Mouse (Mus musculus): ENCODE data around the gene Kcnd2. TPM values are rescaled to one million over a fixed set of nuclear protein-coding genes. Genes with fewer than 3 reads are reported as not detected.

Gene Kcnd2
- polyA plus RNA-seq, 1 experiment from 2014 or later, result 1.6 TPM

DNA sequence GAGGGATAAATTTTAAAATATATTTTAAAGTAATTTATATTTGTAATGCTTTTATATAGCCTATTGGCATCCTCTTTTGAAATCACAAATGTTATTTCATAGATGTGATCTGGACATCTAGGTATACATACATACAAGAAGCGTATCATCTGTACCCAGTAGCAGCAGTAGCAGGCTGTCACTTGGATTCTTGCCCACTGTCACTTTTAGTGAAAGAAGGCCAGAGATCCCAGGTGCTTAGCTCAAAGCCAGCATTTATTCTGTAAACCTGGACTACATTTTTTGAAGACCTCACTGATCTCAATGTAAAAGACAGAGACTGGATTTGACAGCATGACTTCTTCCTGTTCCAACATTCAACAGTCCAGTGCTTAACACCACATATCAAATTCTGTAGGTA is 471.1 kb downstream of the Kcnd2 start:
- Histone ChIP-seq H3K4me3 (ENCODE audit: low read depth, low read length) (no peak overlapping the region), H3K9ac (ENCODE audit: low read length) (no peak overlapping the region), H3K36me3 (ENCODE audit: control insufficient read depth, insufficient read depth, low read length) (no peaks in the 10 kb centered on the region), H3K27me3 (replicated peaks; ENCODE audit: control insufficient read depth, insufficient read depth, low read length) (no peaks in the 10 kb centered on the region), H3K4me2 (ENCODE audit: low read length) (no peak overlapping the region), H3K9me3 (ENCODE audit: control insufficient read depth, low read length) (no peaks in the 10 kb centered on the region), H3K4me1 (replicated peaks; ENCODE audit: control insufficient read depth, insufficient read depth, low read length) (no peaks in the 10 kb centered on the region), H3K27ac (ENCODE audit: low read depth) (no peak overlapping the region)
- DNase-seq (ENCODE audit: low spot score) (no peak), ATAC-seq (replicated peaks; ENCODE audit: low FRiP score, low TSS enrichment, low read depth) (no peak)
- WGBS, result 100% methylated on average over 1 of the region's 1 CpGs

DNA sequence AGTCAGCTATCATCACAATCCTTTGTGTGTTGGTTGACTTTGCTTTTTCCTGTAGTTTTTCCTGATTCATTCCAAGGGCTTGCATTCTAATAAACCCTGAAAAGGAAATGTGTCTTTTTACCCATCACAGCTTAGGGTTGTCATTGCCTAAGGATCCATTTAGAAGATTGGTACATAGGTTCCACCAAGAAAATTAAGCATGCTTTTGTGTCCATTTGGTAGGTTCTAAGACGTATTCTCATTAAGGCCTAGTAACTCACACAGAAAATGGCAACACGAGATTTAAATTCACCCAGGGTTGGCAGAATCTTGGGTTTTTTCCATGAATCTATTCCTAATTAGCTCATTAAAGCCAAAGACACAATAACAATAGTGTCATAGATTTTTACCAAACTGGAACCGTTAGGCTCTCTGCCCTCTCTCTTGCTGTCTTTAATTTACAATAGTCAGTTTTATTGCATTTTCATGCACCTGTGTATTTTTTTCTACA is 477.6 kb downstream of the Kcnd2 start:
- no peak overlapping the region for H3K4me2 ChIP-seq (ENCODE audit: low read length)
- WGBS, result 90% methylated on average over 3 of the region's 3 CpGs
- H3K36me3 ChIP-seq (ENCODE audit: control insufficient read depth, insufficient read depth, low read length), result no peaks in the 10 kb centered on the region

DNA sequence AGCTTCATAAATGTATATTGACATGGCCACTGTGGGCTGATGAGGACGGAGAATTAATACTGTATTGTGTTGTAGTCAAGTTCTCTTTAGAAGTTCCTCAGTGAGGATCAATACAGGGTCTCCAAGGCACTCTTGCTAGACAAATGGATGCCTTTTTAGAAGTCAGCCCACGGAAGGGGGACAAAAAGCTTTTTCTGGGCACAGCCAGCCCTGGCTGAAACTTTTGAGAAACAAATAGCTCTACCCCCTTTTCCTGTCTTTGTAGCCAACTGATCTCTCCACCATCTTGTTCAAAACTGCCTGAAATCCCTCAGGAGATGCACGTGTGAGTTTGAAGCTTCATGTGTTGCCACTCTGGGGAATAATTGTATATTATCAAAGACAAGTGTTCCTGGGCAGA is 482.3 kb downstream of the Kcnd2 start:
- ATAC-seq (replicated peaks; ENCODE audit: low FRiP score, low TSS enrichment, low read depth) (no peak), DNase-seq (ENCODE audit: low spot score) (no peak)
- WGBS, result 76% methylated on average over 3 of the region's 3 CpGs
- no peak overlapping the region for H3K9ac ChIP-seq (ENCODE audit: low read length)
- H3K4me1 ChIP-seq (replicated peaks; ENCODE audit: control insufficient read depth, insufficient read depth, low read length), result no peaks in the 10 kb centered on the region
- H3K36me3 ChIP-seq (ENCODE audit: control insufficient read depth, insufficient read depth, low read length), result no peaks in the 10 kb centered on the region
- no peaks in the 10 kb centered on the region for H3K9me3 ChIP-seq (ENCODE audit: control insufficient read depth, low read length)
- no peak overlapping the region for H3K27ac ChIP-seq (ENCODE audit: low read depth)
- H3K4me2 ChIP-seq (ENCODE audit: low read length), result no peak overlapping the region
- H3K27me3 ChIP-seq (replicated peaks; ENCODE audit: control insufficient read depth, insufficient read depth, low read length), result no peaks in the 10 kb centered on the region
- no peak overlapping the region for H3K4me3 ChIP-seq (ENCODE audit: low read depth, low read length)

More for the DNA sequence above, 477.6 kb downstream of the Kcnd2 start:
- H3K9me3 ChIP-seq (ENCODE audit: control insufficient read depth, low read length), result no peaks in the 10 kb centered on the region
- H3K27me3 ChIP-seq (replicated peaks; ENCODE audit: control insufficient read depth, insufficient read depth, low read length), result no peaks in the 10 kb centered on the region
- H3K9ac ChIP-seq (ENCODE audit: low read length), result no peak overlapping the region
- H3K4me3 ChIP-seq (ENCODE audit: low read depth, low read length), result no peak overlapping the region
- DNase-seq (ENCODE audit: low spot score) (no peak), ATAC-seq (replicated peaks; ENCODE audit: low FRiP score, low TSS enrichment, low read depth) (no peak)
- H3K4me1 ChIP-seq (replicated peaks; ENCODE audit: control insufficient read depth, insufficient read depth, low read length), result no peaks in the 10 kb centered on the region
- no peak overlapping the region for H3K27ac ChIP-seq (ENCODE audit: low read depth)

DNA sequence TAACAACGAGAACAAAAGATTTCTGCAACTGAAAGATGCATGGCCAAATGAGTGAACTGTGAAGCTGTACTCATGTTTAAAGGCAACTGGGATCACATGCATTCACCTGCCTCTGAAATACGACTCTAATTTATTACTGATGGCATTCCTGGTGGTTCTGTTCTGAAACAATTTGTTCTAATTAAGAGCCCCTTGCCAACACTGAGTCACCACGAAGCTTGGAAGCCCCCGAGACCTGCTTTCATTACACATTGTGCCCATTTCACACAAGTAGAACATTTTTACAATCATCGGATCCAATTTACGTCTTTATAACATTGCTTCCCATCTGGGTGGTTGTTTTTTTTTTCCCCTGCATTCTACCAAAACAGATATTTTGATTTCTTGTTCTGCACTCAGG is 485.8 kb downstream of the Kcnd2 start:
- no peaks in the 10 kb centered on the region for H3K27me3 ChIP-seq (replicated peaks; ENCODE audit: control insufficient read depth, insufficient read depth, low read length)
- no peak overlapping the region for H3K9ac ChIP-seq (ENCODE audit: low read length)
- DNase-seq (ENCODE audit: low spot score), result no peak
- no peaks in the 10 kb centered on the region for H3K9me3 ChIP-seq (ENCODE audit: control insufficient read depth, low read length)
- no peaks in the 10 kb centered on the region for H3K36me3 ChIP-seq (ENCODE audit: control insufficient read depth, insufficient read depth, low read length)
- ATAC-seq (replicated peaks; ENCODE audit: low FRiP score, low TSS enrichment, low read depth), result no peak
- H3K4me1 ChIP-seq (replicated peaks; ENCODE audit: control insufficient read depth, insufficient read depth, low read length), result no peaks in the 10 kb centered on the region
- H3K27ac ChIP-seq (ENCODE audit: low read depth), result no peak overlapping the region
- WGBS, result 75% methylated on average over 6 of the region's 6 CpGs
- H3K4me2 ChIP-seq (ENCODE audit: low read length), result no peak overlapping the region
- no peak overlapping the region for H3K4me3 ChIP-seq (ENCODE audit: low read depth, low read length)

DNA sequence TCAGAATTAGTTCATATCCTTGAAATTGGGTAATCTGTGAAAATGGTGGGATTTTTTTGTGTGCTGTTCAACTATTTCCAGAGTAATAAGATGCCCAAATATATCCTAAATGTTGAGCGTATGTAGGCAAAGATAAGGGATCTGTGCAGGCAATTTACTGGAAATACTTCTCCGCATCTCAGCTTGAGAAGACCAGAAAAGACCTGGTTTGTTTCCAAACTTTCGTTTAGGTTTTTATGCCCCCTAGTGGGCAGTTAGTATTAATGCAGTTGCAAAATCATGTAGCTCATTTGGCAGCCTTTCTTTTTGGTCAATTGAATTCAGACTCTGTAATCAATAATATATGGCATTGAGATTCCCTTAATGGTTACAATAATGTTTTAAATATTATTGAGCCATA is 493.9 kb downstream of the Kcnd2 start:
- Histone ChIP-seq H3K36me3 (ENCODE audit: control insufficient read depth, insufficient read depth, low read length) (no peaks in the 10 kb centered on the region), H3K27ac (ENCODE audit: low read depth) (no peak overlapping the region), H3K4me3 (ENCODE audit: low read depth, low read length) (no peak overlapping the region), H3K27me3 (replicated peaks; ENCODE audit: control insufficient read depth, insufficient read depth, low read length) (no peaks in the 10 kb centered on the region), H3K4me1 (replicated peaks; ENCODE audit: control insufficient read depth, insufficient read depth, low read length) (no peaks in the 10 kb centered on the region), H3K9ac (ENCODE audit: low read length) (no peak overlapping the region), H3K9me3 (ENCODE audit: control insufficient read depth, low read length) (no peaks in the 10 kb centered on the region), H3K4me2 (ENCODE audit: low read length) (no peak overlapping the region)
- 10% methylated on average over 3 of the region's 3 CpGs for WGBS
- ATAC-seq (replicated peaks; ENCODE audit: low FRiP score, low TSS enrichment, low read depth) (no peak), DNase-seq (ENCODE audit: low spot score) (no peak)

DNA sequence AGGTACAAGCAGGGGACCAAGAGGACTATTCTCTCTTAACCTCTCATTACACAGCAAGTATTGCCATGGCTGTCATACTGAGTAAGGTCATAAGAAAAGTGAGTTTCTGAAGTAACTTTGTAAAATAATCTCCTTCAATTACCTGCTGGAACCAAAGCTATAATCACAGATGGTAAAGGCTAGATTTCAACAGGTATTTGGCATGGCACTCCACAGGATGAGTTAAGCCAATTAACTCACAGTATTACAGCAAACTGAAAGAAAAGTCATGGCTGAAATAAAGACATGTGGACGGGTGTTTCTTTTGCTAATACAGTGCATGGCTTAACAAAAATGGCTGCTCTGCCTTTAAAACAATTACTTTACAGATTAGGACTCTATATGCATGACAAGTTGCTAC is 503.8 kb downstream of the Kcnd2 start:
- H3K9ac ChIP-seq (ENCODE audit: low read length), result no peak overlapping the region
- DNase-seq (ENCODE audit: low spot score) (no peak), ATAC-seq (replicated peaks; ENCODE audit: low FRiP score, low TSS enrichment, low read depth) (no peak)
- H3K4me3 ChIP-seq (ENCODE audit: low read depth, low read length), result no peak overlapping the region
- no peaks in the 10 kb centered on the region for H3K27me3 ChIP-seq (replicated peaks; ENCODE audit: control insufficient read depth, insufficient read depth, low read length)
- H3K36me3 ChIP-seq (ENCODE audit: control insufficient read depth, insufficient read depth, low read length), result no peaks in the 10 kb centered on the region
- 0 out of 2 replicates have a peak, but pooled peaks cover 7% of the 10 kb centered on the region for H3K4me1 ChIP-seq (replicated peaks; ENCODE audit: control insufficient read depth, insufficient read depth, low read length)
- H3K4me2 ChIP-seq (ENCODE audit: low read length), result no peak overlapping the region
- no peaks in the 10 kb centered on the region for H3K9me3 ChIP-seq (ENCODE audit: control insufficient read depth, low read length)
- WGBS, result 74% methylated on average over 1 of the region's 1 CpGs
- H3K27ac ChIP-seq (ENCODE audit: low read depth), result no peak overlapping the region

DNA sequence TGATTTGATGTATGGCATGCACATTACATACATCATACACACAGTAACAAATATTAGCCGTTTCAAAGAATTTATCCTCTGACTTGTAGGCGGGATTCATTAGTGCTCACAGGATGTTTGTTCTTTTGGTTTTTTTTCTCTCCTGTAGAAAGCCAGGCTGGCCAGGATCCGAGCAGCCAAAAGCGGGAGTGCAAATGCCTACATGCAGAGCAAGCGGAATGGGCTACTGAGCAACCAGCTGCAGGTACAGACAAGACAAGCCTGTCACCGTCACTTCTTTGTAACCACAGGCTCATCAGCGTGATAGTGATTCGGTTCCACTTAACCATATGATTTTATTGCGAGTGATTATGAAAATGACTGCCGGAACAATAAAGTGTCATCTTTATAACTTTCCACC is 506.9 kb downstream of the Kcnd2 start:
- H3K4me3 ChIP-seq (ENCODE audit: low read depth, low read length), result no peak overlapping the region
- H3K9me3 ChIP-seq (ENCODE audit: control insufficient read depth, low read length), result no peaks in the 10 kb centered on the region
- H3K4me2 ChIP-seq (ENCODE audit: low read length), result no peak overlapping the region
- H3K9ac ChIP-seq (ENCODE audit: low read length), result no peak overlapping the region
- no peak overlapping the region for H3K27ac ChIP-seq (ENCODE audit: low read depth)
- DNase-seq (ENCODE audit: low spot score) (no peak), ATAC-seq (replicated peaks; ENCODE audit: low FRiP score, low TSS enrichment, low read depth) (no peak)
- no peaks in the 10 kb centered on the region for H3K36me3 ChIP-seq (ENCODE audit: control insufficient read depth, insufficient read depth, low read length)
- WGBS, result 64% methylated on average over 10 of the region's 10 CpGs
- no peaks in the 10 kb centered on the region for H3K27me3 ChIP-seq (replicated peaks; ENCODE audit: control insufficient read depth, insufficient read depth, low read length)
- 0 out of 2 replicates have a peak, but pooled peaks cover 7% of the 10 kb centered on the region for H3K4me1 ChIP-seq (replicated peaks; ENCODE audit: control insufficient read depth, insufficient read depth, low read length)

DNA sequence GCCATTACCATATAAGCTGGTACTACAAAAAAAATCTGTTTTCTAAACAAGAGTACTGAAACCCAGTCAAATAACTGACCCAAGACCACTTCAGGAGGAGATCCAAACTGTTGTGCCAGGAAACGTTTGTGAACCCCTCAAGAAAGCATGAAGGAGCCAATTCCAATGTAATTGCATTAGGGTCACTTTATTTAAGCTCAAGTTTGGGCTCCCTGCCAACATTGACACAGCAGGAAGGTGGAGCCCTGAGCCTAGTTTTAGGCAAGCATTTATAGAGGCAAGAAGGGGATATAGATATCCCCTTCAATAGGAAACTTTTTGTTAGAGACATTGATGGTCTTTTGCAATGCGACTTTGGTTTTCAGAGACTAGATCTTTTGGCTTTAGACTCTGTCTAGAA is 525.3 kb downstream of the Kcnd2 start:
- H3K9ac ChIP-seq (ENCODE audit: low read length), result no peak overlapping the region
- no peaks in the 10 kb centered on the region for H3K27me3 ChIP-seq (replicated peaks; ENCODE audit: control insufficient read depth, insufficient read depth, low read length)
- no peaks in the 10 kb centered on the region for H3K36me3 ChIP-seq (ENCODE audit: control insufficient read depth, insufficient read depth, low read length)
- H3K4me1 ChIP-seq (replicated peaks; ENCODE audit: control insufficient read depth, insufficient read depth, low read length), result no peaks in the 10 kb centered on the region
- ATAC-seq (replicated peaks; ENCODE audit: low FRiP score, low TSS enrichment, low read depth) (no peak), DNase-seq (ENCODE audit: low spot score) (no peak)
- H3K9me3 ChIP-seq (ENCODE audit: control insufficient read depth, low read length), result no peaks in the 10 kb centered on the region
- no peak overlapping the region for H3K4me2 ChIP-seq (ENCODE audit: low read length)
- WGBS, result 60% methylated on average over 2 of the region's 2 CpGs
- H3K27ac ChIP-seq (ENCODE audit: low read depth), result no peak overlapping the region
- no peak overlapping the region for H3K4me3 ChIP-seq (ENCODE audit: low read depth, low read length)

DNA sequence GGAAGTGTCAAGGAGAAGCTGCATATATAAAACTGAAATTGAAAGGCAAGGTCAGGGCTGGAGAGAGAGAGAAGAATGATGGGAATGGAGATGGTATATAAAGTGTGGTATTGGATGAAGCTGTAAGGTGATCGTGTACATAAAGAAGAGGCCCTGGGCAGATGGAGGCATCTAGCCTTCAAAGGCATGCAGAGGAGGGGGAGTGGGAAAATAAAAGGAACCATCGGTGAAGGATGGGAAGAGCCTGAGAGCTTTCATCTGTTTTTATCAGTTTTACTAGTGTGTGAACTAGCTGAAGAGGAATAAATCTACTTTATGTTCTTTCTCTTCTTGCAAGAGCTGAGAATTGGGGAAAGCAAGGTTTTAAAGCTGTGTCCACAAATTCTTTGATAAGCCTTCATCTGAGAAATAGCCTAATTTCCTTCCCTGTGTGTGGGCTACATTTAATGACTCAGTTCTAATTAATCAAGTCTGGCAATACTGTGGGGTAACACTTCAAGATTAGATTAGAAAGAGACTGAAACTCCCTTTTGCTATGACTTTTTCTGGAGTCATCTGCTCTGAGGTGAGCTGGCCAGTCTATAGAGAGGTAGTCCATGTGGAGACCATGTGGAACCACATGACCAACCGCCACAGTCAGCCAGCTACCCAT is 529.4 kb downstream of the Kcnd2 start:
- Histone ChIP-seq H3K27ac (ENCODE audit: low read depth) (no peak overlapping the region), H3K9me3 (ENCODE audit: control insufficient read depth, low read length) (no peaks in the 10 kb centered on the region), H3K4me3 (ENCODE audit: low read depth, low read length) (no peak overlapping the region), H3K9ac (ENCODE audit: low read length) (no peak overlapping the region), H3K27me3 (replicated peaks; ENCODE audit: control insufficient read depth, insufficient read depth, low read length) (no peaks in the 10 kb centered on the region), H3K4me2 (ENCODE audit: low read length) (no peak overlapping the region), H3K36me3 (ENCODE audit: control insufficient read depth, insufficient read depth, low read length) (no peaks in the 10 kb centered on the region), H3K4me1 (replicated peaks; ENCODE audit: control insufficient read depth, insufficient read depth, low read length) (no peaks in the 10 kb centered on the region)
- WGBS, result 49% methylated on average over 3 of the region's 3 CpGs
- ATAC-seq (replicated peaks; ENCODE audit: low FRiP score, low TSS enrichment, low read depth) (no peak), DNase-seq (ENCODE audit: low spot score) (no peak)
